Mouse (Mus musculus): Measurements from ENCODE around the gene Olfr750. TPM values are rescaled to one million over a fixed set of nuclear protein-coding genes. Genes with fewer than 3 reads are reported as not detected.

Gene Olfr750
- total and polyA plus RNA-seq, 3 experiments = not detected

GRCm38 (mm10) chr14:51053176-51053575, 21.1 kb downstream of the Olfr750 start:
- H3K79me2 ChIP-seq (replicated peaks; ENCODE audit: control insufficient read depth, extremely low read depth, insufficient read depth, poor library complexity, severe bottlenecking) = no peaks in the 10 kb centered on the region
- no peaks in the 10 kb centered on the region for H3K27me3 ChIP-seq (replicated peaks)
- dilution Hi-C loops (cut with MboI; ENCODE audit: extremely low pct_ligation_motif_present, extremely low pct_unique_long_range_greater_than_20kb, low sequenced_read_pairs) (no loop called here), in situ Hi-C loops (cut with MboI; ENCODE audit: low pct_ligation_motif_present, low pct_unique_long_range_greater_than_20kb, low sequenced_read_pairs) (no loop called here)
- no peak for DNase-seq (ENCODE audit: extremely low read depth)
- peaks cover 6 to 17% of the 10 kb centered on the region in 2 experiments for H3K4me1 ChIP-seq (ENCODE audit: control insufficient read depth in 1 of 2, insufficient read depth in 2 of 2)
- H3K9me3 ChIP-seq (replicated peaks; ENCODE audit: low read length) = no peaks in the 10 kb centered on the region
- H3K4me3 ChIP-seq (replicated peaks in 1 of 3; ENCODE audit: low read depth in 2 of 3, low read length in 2 of 3, poor library complexity in 1 of 3) = no peak overlapping the region
- H3K9ac ChIP-seq (ENCODE audit: insufficient read depth, low read depth) = no peak overlapping the region
- H3K4me2 ChIP-seq (ENCODE audit: insufficient read depth, low read depth, poor library complexity, severe bottlenecking) = no peak overlapping the region
- no peak overlapping the region for H3K27ac ChIP-seq (ENCODE audit: insufficient read depth, low read depth)
- TF ChIP-seq POLR2AphosphoS2 (IDR thresholded peaks at IDR 0.05; ENCODE audit: low read depth, low read length) (no peak), E2F4 (IDR thresholded peaks at IDR 0.05; ENCODE audit: insufficient replicate concordance, low read depth, low read length) (no peak), MAZ (IDR thresholded peaks at IDR 0.05; ENCODE audit: low read depth, low read length) (no peak), MXI1 (IDR thresholded peaks at IDR 0.05; ENCODE audit: low read depth, low read length) (no peak), EP300 (IDR thresholded peaks at IDR 0.05; ENCODE audit: low read length) (no peak), BHLHE40 (IDR thresholded peaks at IDR 0.05; ENCODE audit: low read depth, low read length) (no peak), MYC (IDR thresholded peaks at IDR 0.05; ENCODE audit: low read depth, low read length) (no peak), MEF2A (IDR thresholded peaks at IDR 0.05; ENCODE audit: borderline replicate concordance, low read depth, low read length) (no peak), NRF1 (IDR thresholded peaks at IDR 0.05; ENCODE audit: low read depth, low read length) (no peak), GABPA (IDR thresholded peaks at IDR 0.05; ENCODE audit: insufficient replicate concordance, low read depth, low read length) (no peak), USF2 (conservative IDR thresholded peaks at IDR 0.05; ENCODE audit: low read depth, low read length) (no peak), JUN (IDR thresholded peaks at IDR 0.05; ENCODE audit: insufficient read depth, low read depth, low read length) (no peak), IRF4 (IDR thresholded peaks at IDR 0.05; ENCODE audit: low read depth, low read length) (no peak), NELFE (IDR thresholded peaks at IDR 0.05; ENCODE audit: low read depth, low read length) (no peak), ZMIZ1 (IDR thresholded peaks at IDR 0.05; ENCODE audit: low read depth, low read length) (no peak), ETS1 (conservative IDR thresholded peaks at IDR 0.05; ENCODE audit: low read depth, low read length) (no peak), RAD21 (IDR thresholded peaks at IDR 0.05; ENCODE audit: low read depth, low read length) (no peak), HCFC1 (IDR thresholded peaks at IDR 0.05; ENCODE audit: low read depth, low read length) (no peak)
- no peaks in the 10 kb centered on the region for H3K36me3 ChIP-seq (replicated peaks in 1 of 2; ENCODE audit: control insufficient read depth in 1 of 2, insufficient read depth in 1 of 2, low read length in 1 of 2)

- peaks cover 7 to 18% of the 10 kb centered on the region in 2 experiments for H3K4me1 ChIP-seq (ENCODE audit: control insufficient read depth in 1 of 2, insufficient read depth in 2 of 2)
- no peak for TF ChIP-seq MAZ (IDR thresholded peaks at IDR 0.05; ENCODE audit: low read depth, low read length)
- TF ChIP-seq CHD1 (IDR thresholded peaks at IDR 0.05; ENCODE audit: low read depth, low read length) = no peak
- no peak for TF ChIP-seq E2F4 (IDR thresholded peaks at IDR 0.05; ENCODE audit: insufficient replicate concordance, low read depth, low read length)
- TF ChIP-seq ELF1 (IDR thresholded peaks at IDR 0.05; ENCODE audit: low read depth, low read length) = no peak
- TF ChIP-seq MEF2A (IDR thresholded peaks at IDR 0.05; ENCODE audit: borderline replicate concordance, low read depth, low read length) = no peak
- no peak for TF ChIP-seq POLR2A (IDR thresholded peaks at IDR 0.05; ENCODE audit: low read depth, low read length)
- no peak for TF ChIP-seq ETS1 (conservative IDR thresholded peaks at IDR 0.05; ENCODE audit: low read depth, low read length)
- TF ChIP-seq PAX5 (IDR thresholded peaks at IDR 0.05; ENCODE audit: low read length) = no peak
- TF ChIP-seq ZMIZ1 (IDR thresholded peaks at IDR 0.05; ENCODE audit: low read depth, low read length) = no peak
- no peak for TF ChIP-seq JUND (conservative IDR thresholded peaks at IDR 0.05; ENCODE audit: low read depth, low read length)
- TF ChIP-seq ZKSCAN1 (IDR thresholded peaks at IDR 0.05; ENCODE audit: borderline replicate concordance, low read depth, low read length) = no peak
- no peak for TF ChIP-seq ZNF384 (IDR thresholded peaks at IDR 0.05; ENCODE audit: low read depth, low read length)
- TF ChIP-seq HCFC1 (IDR thresholded peaks at IDR 0.05; ENCODE audit: low read depth, low read length) = no peak
- TF ChIP-seq MXI1 (IDR thresholded peaks at IDR 0.05; ENCODE audit: low read depth, low read length) = no peak
- no peak for TF ChIP-seq MAX (IDR thresholded peaks at IDR 0.05; ENCODE audit: low read length)
- TF ChIP-seq SMC3 (IDR thresholded peaks at IDR 0.05; ENCODE audit: low read depth, low read length) = no peak
- no peak for TF ChIP-seq NELFE (IDR thresholded peaks at IDR 0.05; ENCODE audit: low read depth, low read length)
- TF ChIP-seq BHLHE40 (IDR thresholded peaks at IDR 0.05; ENCODE audit: low read depth, low read length) = no peak
- no peak for TF ChIP-seq JUN (IDR thresholded peaks at IDR 0.05; ENCODE audit: insufficient read depth, low read depth, low read length)
- H3K4me2 ChIP-seq (ENCODE audit: insufficient read depth, low read depth, poor library complexity, severe bottlenecking) = no peak overlapping the region
- H3K9me3 ChIP-seq (replicated peaks; ENCODE audit: low read length) = no peaks in the 10 kb centered on the region
- no peak overlapping the region for H3K27ac ChIP-seq (ENCODE audit: insufficient read depth, low read depth)
- in situ Hi-C loops (cut with MboI; ENCODE audit: low pct_ligation_motif_present, low pct_unique_long_range_greater_than_20kb, low sequenced_read_pairs) (no loop called here), dilution Hi-C loops (cut with MboI; ENCODE audit: extremely low pct_ligation_motif_present, extremely low pct_unique_long_range_greater_than_20kb, low sequenced_read_pairs) (no loop called here)
- DNase-seq (ENCODE audit: extremely low read depth) = no peak
- H3K79me2 ChIP-seq (replicated peaks; ENCODE audit: control insufficient read depth, extremely low read depth, insufficient read depth, poor library complexity, severe bottlenecking) = no peaks in the 10 kb centered on the region
- H3K36me3 ChIP-seq (replicated peaks in 1 of 2; ENCODE audit: control insufficient read depth in 1 of 2, insufficient read depth in 1 of 2, low read length in 1 of 2) = no peaks in the 10 kb centered on the region
- no peak overlapping the region for H3K4me3 ChIP-seq (replicated peaks in 1 of 3; ENCODE audit: low read depth in 2 of 3, low read length in 2 of 3, poor library complexity in 1 of 3)
- H3K27me3 ChIP-seq (replicated peaks) = no peaks in the 10 kb centered on the region
- no peak overlapping the region for H3K9ac ChIP-seq (ENCODE audit: insufficient read depth, low read depth)
Observed at GRCm38 (mm10) chr14:51051941-51052340, 22.3 kb downstream of the Olfr750 start.
